ENCODE assay signal across 24 mouse cellular contexts in the genomic region with DNA sequence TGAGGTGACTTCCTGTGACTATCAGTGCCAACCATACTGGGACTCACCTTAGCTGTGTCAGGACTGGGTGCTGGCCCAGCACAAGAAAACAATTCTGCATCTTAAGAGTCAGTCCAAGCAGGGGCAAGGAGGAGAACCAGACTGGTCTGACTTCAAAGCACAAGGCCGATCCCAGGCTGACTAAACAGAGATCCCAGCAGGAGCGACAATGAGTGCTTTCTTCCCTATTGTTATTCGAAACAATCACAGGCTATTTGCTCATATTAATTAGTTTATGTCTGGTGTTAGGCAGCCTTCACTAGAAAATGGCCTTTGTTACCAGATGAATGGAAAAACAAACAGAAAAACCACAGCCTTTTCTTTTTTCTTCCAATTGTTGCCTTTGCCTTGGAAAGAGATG. TPM values are rescaled to one million over a fixed set of nuclear protein-coding genes. Genes with fewer than 3 reads are reported as not detected.
A peak's percentile ranks its signal among the peaks of the same experiment; 100 is the strongest.
DNase-seq lines count a peak whose midpoint lies in the region; ATAC-seq and TF ChIP-seq lines count a peak whose summit lies in the region.
"Had no signal": no experiment of that assay in that cellular context is flagged by ENCODE, and none has a peak within 500 bp of the region (broad histone marks: within the 10 kb centered on the region; RNA-seq: fewer than 3 reads in every experiment).

No protein-coding gene starts in this region.

- H3K36me3 ChIP-seq in embryonic facial prominence, embryonic 15.5 days: peaks cover 14% of the 10 kb centered on the region
- peaks cover 57% of the 10 kb centered on the region for H3K36me3 ChIP-seq in embryonic facial prominence, embryonic 10.5 days (replicated peaks)
- no peaks in the 10 kb centered on the region for H3K36me3 ChIP-seq in stomach, embryonic 16.5 days (ENCODE audit: control insufficient read depth, insufficient read depth, low read length)
- H3K36me3 ChIP-seq in forebrain, postnatal 0 days (ENCODE audit: insufficient read depth): no peaks in the 10 kb centered on the region
- H3K36me3 ChIP-seq: heart, embryonic 15.5 days; hindbrain, embryonic 15.5 days; liver, embryonic 15.5 days; neural tube, embryonic 12.5 days had no signal

- no peak overlapping the region for H3K4me3 ChIP-seq in embryonic facial prominence, embryonic 15.5 days (replicated peaks)
- no peak overlapping the region for H3K4me3 ChIP-seq in embryonic facial prominence, embryonic 10.5 days
- no peak overlapping the region for H3K4me3 ChIP-seq in stomach, embryonic 16.5 days (replicated peaks; ENCODE audit: low read length)
- no peak overlapping the region for H3K4me3 ChIP-seq in forebrain, postnatal 0 days (ENCODE audit: low read depth, low read length)
- H3K4me3 ChIP-seq: embryonic facial prominence, embryonic 13.5 days; heart, adult 2 months; heart, embryonic 15.5 days; hindbrain, embryonic 15.5 days; kidney, embryonic 15.5 days; limb, embryonic 13.5 days; liver, embryonic 15.5 days; neural tube, embryonic 12.5 days had no signal

- H3K27me3 ChIP-seq in embryonic facial prominence, embryonic 15.5 days: no peaks in the 10 kb centered on the region
- H3K27me3 ChIP-seq in embryonic facial prominence, embryonic 10.5 days (replicated peaks; ENCODE audit: low read depth, poor library complexity, severe bottlenecking): no peaks in the 10 kb centered on the region
- H3K27me3 ChIP-seq in stomach, embryonic 16.5 days (ENCODE audit: control insufficient read depth, insufficient read depth, low read length): no peaks in the 10 kb centered on the region
- H3K27me3 ChIP-seq in forebrain, postnatal 0 days (ENCODE audit: insufficient read depth, low read length): no peaks in the 10 kb centered on the region
- H3K27me3 ChIP-seq: embryonic facial prominence, embryonic 13.5 days; heart, embryonic 15.5 days; hindbrain, embryonic 15.5 days; kidney, embryonic 15.5 days; limb, embryonic 13.5 days; liver, embryonic 15.5 days; neural tube, embryonic 12.5 days had no signal

- no peak overlapping the region for H3K4me2 ChIP-seq in embryonic facial prominence, embryonic 15.5 days (replicated peaks)
- H3K4me2 ChIP-seq in stomach, embryonic 16.5 days (ENCODE audit: low read depth, low read length): no peak overlapping the region
- no peak overlapping the region for H3K4me2 ChIP-seq in forebrain, postnatal 0 days (ENCODE audit: low read depth)
- H3K4me2 ChIP-seq: embryonic facial prominence, embryonic 13.5 days; heart, embryonic 15.5 days; hindbrain, embryonic 15.5 days; kidney, embryonic 15.5 days; limb, embryonic 13.5 days; liver, embryonic 15.5 days; midbrain, embryonic 11.5 days; neural tube, embryonic 12.5 days had no signal

- H3K4me1 ChIP-seq in embryonic facial prominence, embryonic 15.5 days: peaks cover 54% of the 10 kb centered on the region
- H3K4me1 ChIP-seq in embryonic facial prominence, embryonic 10.5 days: peaks cover 55% of the 10 kb centered on the region
- H3K4me1 ChIP-seq in stomach, embryonic 16.5 days (ENCODE audit: control insufficient read depth, insufficient read depth, low read length): peaks cover 34% of the 10 kb centered on the region
- H3K4me1 ChIP-seq in forebrain, postnatal 0 days (ENCODE audit: insufficient read depth): no peaks in the 10 kb centered on the region
- H3K4me1 ChIP-seq: liver, embryonic 15.5 days; neural tube, embryonic 12.5 days had no signal

- ATAC-seq in embryonic facial prominence, embryonic 15.5 days (ENCODE audit: insufficient number of reproducible peaks, low FRiP score, low TSS enrichment, low read depth): no peak
- no peak for ATAC-seq in stomach, embryonic 16.5 days (ENCODE audit: insufficient read depth, low FRiP score)
- no peak for ATAC-seq in forebrain, postnatal 0 days

- no peak overlapping the region for H3K9ac ChIP-seq in embryonic facial prominence, embryonic 15.5 days
- no peak overlapping the region for H3K9ac ChIP-seq in stomach, embryonic 16.5 days (ENCODE audit: low read length)
- no peak overlapping the region for H3K9ac ChIP-seq in forebrain, postnatal 0 days
- H3K9ac ChIP-seq: embryonic facial prominence, embryonic 13.5 days; heart, embryonic 15.5 days; hindbrain, embryonic 15.5 days; kidney, embryonic 15.5 days; limb, embryonic 13.5 days; liver, embryonic 15.5 days; neural tube, embryonic 12.5 days had no signal

- H3K27ac ChIP-seq in embryonic facial prominence, embryonic 15.5 days (replicated peaks): 0 out of 2 replicates have a peak overlapping the region, but pooled peaks have one; percentile 3
- no peak overlapping the region for H3K27ac ChIP-seq in embryonic facial prominence, embryonic 10.5 days (replicated peaks)
- peak overlapping the region; percentile 41; the same call in 1 of the 2 replicates for H3K27ac ChIP-seq in stomach, embryonic 16.5 days (ENCODE audit: low read length)
- no peak overlapping the region for H3K27ac ChIP-seq in forebrain, postnatal 0 days (ENCODE audit: low read depth, low read length)
- H3K27ac ChIP-seq: heart, adult 2 months; heart, embryonic 15.5 days; hindbrain, embryonic 15.5 days; kidney, embryonic 15.5 days; limb, embryonic 13.5 days; liver, embryonic 15.5 days; macrophage; neural tube, embryonic 12.5 days had no signal

- H3K9me3 ChIP-seq in embryonic facial prominence, embryonic 15.5 days (replicated peaks): no peaks in the 10 kb centered on the region
- no peaks in the 10 kb centered on the region for H3K9me3 ChIP-seq in embryonic facial prominence, embryonic 10.5 days
- no peaks in the 10 kb centered on the region for H3K9me3 ChIP-seq in stomach, embryonic 16.5 days (replicated peaks; ENCODE audit: control insufficient read depth, low read length)
- H3K9me3 ChIP-seq in forebrain, postnatal 0 days (ENCODE audit: low read length): no peaks in the 10 kb centered on the region
- H3K9me3 ChIP-seq: embryonic facial prominence, embryonic 13.5 days; heart, embryonic 15.5 days; hindbrain, embryonic 15.5 days; kidney, embryonic 15.5 days; limb, embryonic 13.5 days; liver, embryonic 15.5 days; neural tube, embryonic 12.5 days had no signal

- DNase-seq in embryonic facial prominence, embryonic 10.5 days (ENCODE audit: low spot score): no peak
- peak; percentile 15 to 37 for DNase-seq in layer of hippocampus, adult 18-20 months (ENCODE audit: low spot score in 2 of 2)
- no peak for DNase-seq in layer of hippocampus, postnatal 25 days (ENCODE audit: extremely low spot score in 1 of 2, low spot score in 1 of 2)
- peak; percentile 83 for DNase-seq in brain, adult 2 months (ENCODE audit: low read depth, low spot score)
- no peak for DNase-seq in spleen, adult 18-20 months
- no peak for DNase-seq in forebrain, postnatal 0 days
- DNase-seq: cerebellum, adult 11 months; gastrocnemius, postnatal 10 days; heart, postnatal 4 days; right cerebral cortex, postnatal 25 days; thymus, postnatal 4 days had no signal

- WGBS in embryonic facial prominence, embryonic 15.5 days: 80% methylated on average over 3 of the region's 3 CpGs
- 61% methylated on average over 3 of the region's 3 CpGs for WGBS in embryonic facial prominence, embryonic 10.5 days
- 54% methylated on average over 3 of the region's 3 CpGs for WGBS in stomach, embryonic 16.5 days
- 44% methylated on average over 3 of the region's 3 CpGs for WGBS in forebrain, postnatal 0 days

- no peak for TF ChIP-seq CTCF in forebrain, postnatal 0 days (IDR thresholded peaks at IDR 0.05; ENCODE audit: low read depth)

RNA-seq across cellular contexts. Expression of a gene that starts 54.5 kb away (rescaled TPM):
- polyA plus RNA-seq in embryonic facial prominence, embryonic 15.5 days (2015; fragmentation: Nextera tagmentation; extraction: Ambion mirVana): 90.5 and 91.8 TPM in 2 replicates
- 129 and 155 TPM in 2 replicates for polyA plus RNA-seq in embryonic facial prominence, embryonic 10.5 days (2016; fragmentation: Nextera tagmentation; extraction: Ambion mirVana)
- total RNA-seq in layer of hippocampus, adult 18-20 months (2021): 10 to 100 TPM; 18.0 to 21.2 TPM
- 10 to 100 TPM; 31.2 to 35.6 TPM for total RNA-seq in layer of hippocampus, postnatal 25 days (2021)
- polyA plus RNA-seq in stomach, embryonic 16.5 days (2015; fragmentation: Nextera tagmentation; extraction: Ambion mirVana): 76.6 and 79.4 TPM in 2 replicates
- total RNA-seq in forebrain, postnatal 0 days (2014; rRNA removed): 15.5 and 17.3 TPM in 2 replicates
- polyA plus RNA-seq in forebrain, postnatal 0 days (2015; fragmentation: Nextera tagmentation; extraction: Ambion mirVana): 26.2 and 26.4 TPM in 2 replicates
- total RNA-seq: MEL had no signal

Comparison
In these comparisons a context has a peak if more than half of its experiments do, and no peak if none do; other contexts are left out.
1. H3K27ac ChIP-seq: peak in embryonic facial prominence, embryonic 15.5 days (single experiment) and stomach, embryonic 16.5 days (single experiment); none in embryonic facial prominence, embryonic 10.5 days (single experiment) and forebrain, postnatal 0 days (single experiment).
2. DNase-seq: peak in layer of hippocampus, adult 18-20 months (2 of 2) and brain, adult 2 months (single experiment); none in embryonic facial prominence, embryonic 10.5 days (single experiment), layer of hippocampus, postnatal 25 days (0 of 2), spleen, adult 18-20 months (0 of 2) and forebrain, postnatal 0 days (single experiment).